Mouse (Mus musculus): Measurements from ENCODE around the gene Samd14.

Samd14 gene

GRCm38 (mm10) chr11:94987851-94988250 lies 21.8 kb upstream of the Samd14 start:
- in situ Hi-C loops (cut with MboI; ENCODE audit: low pct_unique_long_range_greater_than_20kb in 1 of 2, low sequenced_read_pairs in 2 of 2, unreplicated experiment in 1 of 2), result no loop called here

GRCm38 (mm10) chr11:94988780-94989561 lies 20.7 kb upstream of the Samd14 start:
- in situ Hi-C loops (cut with MboI; ENCODE audit: low pct_unique_long_range_greater_than_20kb in 1 of 2, low sequenced_read_pairs in 2 of 2, unreplicated experiment in 1 of 2), result no loop called here

- in situ Hi-C loops (cut with MboI; ENCODE audit: low pct_unique_long_range_greater_than_20kb in 1 of 2, low sequenced_read_pairs in 2 of 2, unreplicated experiment in 1 of 2), result no loop called here
These were observed 20.1 kb upstream of the Samd14 start for GRCm38 (mm10) chr11:94989562-94990017.

GRCm38 (mm10) chr11:94990102-94990748 lies 19.5 kb upstream of the Samd14 start:
- in situ Hi-C loops (cut with MboI; ENCODE audit: low pct_unique_long_range_greater_than_20kb in 1 of 2, low sequenced_read_pairs in 2 of 2, unreplicated experiment in 1 of 2), result no loop called here

- in situ Hi-C loops (cut with MboI; ENCODE audit: low pct_unique_long_range_greater_than_20kb in 1 of 2, low sequenced_read_pairs in 2 of 2, unreplicated experiment in 1 of 2), result no loop called here
These were observed 18.7 kb upstream of the Samd14 start, which contains the start of gene Ppp1r9b for GRCm38 (mm10) chr11:94990749-94991577. Gene Ppp1r9b, plus strand, starts transcription at chr11:94991035.

GRCm38 (mm10) chr11:94991641-94992479 lies 17.8 kb upstream of the Samd14 start:
- in situ Hi-C loops (cut with MboI; ENCODE audit: low pct_unique_long_range_greater_than_20kb in 1 of 2, low sequenced_read_pairs in 2 of 2, unreplicated experiment in 1 of 2), result no loop called here

- in situ Hi-C loops (cut with MboI; ENCODE audit: low pct_unique_long_range_greater_than_20kb in 1 of 2, low sequenced_read_pairs in 2 of 2, unreplicated experiment in 1 of 2), result no loop called here
These were observed 17.3 kb upstream of the Samd14 start for GRCm38 (mm10) chr11:94992480-94992753.

- in situ Hi-C loops (cut with MboI; ENCODE audit: low pct_unique_long_range_greater_than_20kb in 1 of 2, low sequenced_read_pairs in 2 of 2, unreplicated experiment in 1 of 2), result no loop called here
These were observed 16.7 kb upstream of the Samd14 start for GRCm38 (mm10) chr11:94992754-94993606.

- in situ Hi-C loops (cut with MboI; ENCODE audit: low pct_unique_long_range_greater_than_20kb in 1 of 2, low sequenced_read_pairs in 2 of 2, unreplicated experiment in 1 of 2), result no loop called here
These were observed 15.4 kb upstream of the Samd14 start for GRCm38 (mm10) chr11:94994208-94994814.

GRCm38 (mm10) chr11:94994947-94995772 lies 14.5 kb upstream of the Samd14 start:
- in situ Hi-C loops (cut with MboI; ENCODE audit: low pct_unique_long_range_greater_than_20kb in 1 of 2, low sequenced_read_pairs in 2 of 2, unreplicated experiment in 1 of 2), result no loop called here

- in situ Hi-C loops (cut with MboI; ENCODE audit: low pct_unique_long_range_greater_than_20kb in 1 of 2, low sequenced_read_pairs in 2 of 2, unreplicated experiment in 1 of 2), result no loop called here
These were observed 13.6 kb upstream of the Samd14 start for GRCm38 (mm10) chr11:94996101-94996500.

GRCm38 (mm10) chr11:94996984-94997383 lies 12.7 kb upstream of the Samd14 start:
- in situ Hi-C loops (cut with MboI; ENCODE audit: low pct_unique_long_range_greater_than_20kb in 1 of 2, low sequenced_read_pairs in 2 of 2, unreplicated experiment in 1 of 2), result no loop called here

- in situ Hi-C loops (cut with MboI; ENCODE audit: low pct_unique_long_range_greater_than_20kb in 1 of 2, low sequenced_read_pairs in 2 of 2, unreplicated experiment in 1 of 2), result no loop called here
These were observed 12.1 kb upstream of the Samd14 start for GRCm38 (mm10) chr11:94997596-94997995.

- in situ Hi-C loops (cut with MboI; ENCODE audit: low pct_unique_long_range_greater_than_20kb in 1 of 2, low sequenced_read_pairs in 2 of 2, unreplicated experiment in 1 of 2), result no loop called here
These were observed 11.6 kb upstream of the Samd14 start for GRCm38 (mm10) chr11:94998041-94998531.

- in situ Hi-C loops (cut with MboI; ENCODE audit: low pct_unique_long_range_greater_than_20kb in 1 of 2, low sequenced_read_pairs in 2 of 2, unreplicated experiment in 1 of 2), result no loop called here
These were observed 9.6 kb upstream of the Samd14 start for GRCm38 (mm10) chr11:95000128-95000527.

GRCm38 (mm10) chr11:95000548-95000947 lies 9.1 kb upstream of the Samd14 start:
- in situ Hi-C loops (cut with MboI; ENCODE audit: low pct_unique_long_range_greater_than_20kb in 1 of 2, low sequenced_read_pairs in 2 of 2, unreplicated experiment in 1 of 2), result no loop called here
